Mouse (Mus musculus): Measurements from ENCODE around the gene Oas3.
"Not testable (repeated sequence)": the region's sequence is repeated elsewhere in the genome, so short reads cannot be mapped to it uniquely, and the experiment has no call there.

- not testable (repeated sequence) for TF ChIP-seq GATA1 (IDR thresholded peaks at IDR 0.05; ENCODE audit: borderline replicate concordance, low read length); FLI1 (IDR thresholded peaks at IDR 0.05; ENCODE audit: low read length)
These were observed 18.1 kb upstream of the Oas3 start, which contains the start of gene Oas1e for GRCm38 (mm10) chr5:120795480-120796034.
